Mouse (Mus musculus): Measurements from ENCODE around the gene Fam129b.

DNA sequence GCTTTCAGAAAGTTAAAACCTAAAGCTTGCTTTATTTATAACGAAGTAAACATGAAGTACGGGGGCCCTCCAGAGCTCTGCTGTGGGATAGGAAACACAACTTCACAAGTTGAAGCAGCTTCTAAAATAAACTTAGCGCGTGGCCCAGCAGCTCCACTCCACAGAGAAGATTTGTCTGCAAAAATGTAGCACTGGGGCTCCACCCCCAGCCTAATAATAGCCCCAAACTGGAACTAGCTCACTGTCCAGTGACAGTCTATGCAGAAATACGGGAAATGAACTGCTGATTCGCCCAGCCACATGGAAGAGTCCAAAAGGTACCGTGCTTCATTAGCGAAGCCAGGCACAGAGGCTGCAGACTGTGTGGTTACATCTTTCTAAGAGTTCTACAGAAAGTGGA lies 93.4 kb downstream of the Fam129b start:
- TF ChIP-seq CTCF (IDR thresholded peaks at IDR 0.05 in 2 of 3, conservative IDR thresholded peaks at IDR 0.05 in 1 of 3; ENCODE audit: control insufficient read depth in 1 of 3, insufficient read depth in 1 of 3, low read depth in 2 of 3, low read length in 3 of 3, poor library complexity in 1 of 3, severe bottlenecking in 1 of 3) (no peak), UBTF (IDR thresholded peaks at IDR 0.05; ENCODE audit: borderline replicate concordance, insufficient read depth, low read depth, low read length) (no peak), GATA1 (IDR thresholded peaks at IDR 0.05; ENCODE audit: low read depth, low read length) (no peak)
